Mouse (Mus musculus) CH12.LX (cell line): ENCODE results near the gene Nup205. TPM values are rescaled to one million over a fixed set of nuclear protein-coding genes. Genes with fewer than 3 reads are reported as not detected.
A peak's percentile ranks its signal among the peaks of the same experiment; 100 is the strongest.

Source experiments
- DNase-seq: peaks from one replicate; pipeline ENCODE4 v3.0.0-alpha.2; 2013; ENCODE audit errors: extremely low read depth
- H3K27ac ChIP-seq: 2 replicates; pipeline ENCODE4 v1.5.1; 2012; ENCODE audit warnings: low read depth, mild to moderate bottlenecking, control low read depth, moderate library complexity; ENCODE audit not compliant: insufficient read depth
- H3K27me3 ChIP-seq: replicated peaks from 2 replicates; pipeline ENCODE3; 2012; ENCODE audit warnings: inconsistent platforms
- H3K36me3 ChIP-seq, 2 experiments: replicated peaks in 1 of 2; 2 replicates each; pipeline versions ENCODE3 to v1.6.1; 2012; ENCODE audit warnings: inconsistent platforms in 1 of 2, low read length in 1 of 2, mild to moderate bottlenecking in 1 of 2, mixed read lengths in 1 of 2, moderate library complexity in 1 of 2; ENCODE audit not compliant: control insufficient read depth in 1 of 2, insufficient read depth in 1 of 2
- H3K4me1 ChIP-seq, 2 experiments: 2 replicates each; pipeline ENCODE4 v1.6.1; 2012; ENCODE audit warnings: inconsistent platforms in 1 of 2, moderate library complexity in 1 of 2; ENCODE audit not compliant: insufficient read depth in 2 of 2, control insufficient read depth in 1 of 2
- H3K4me2 ChIP-seq: 2 replicates; pipeline ENCODE4 v1.6.1; 2012; ENCODE audit warnings: low read depth, mild to moderate bottlenecking, control low read depth; ENCODE audit not compliant: poor library complexity, insufficient read depth, severe bottlenecking
- H3K4me3 ChIP-seq, 3 experiments: fragments of 150-350 bp in 1 of 3; sonication (generic) in 1 of 3; replicated peaks in 1 of 3; 2 replicates each; pipeline versions ENCODE3 to v1.5.1; 2011 to 2012; ENCODE audit warnings: low read depth in 2 of 3, low read length in 2 of 3, mild to moderate bottlenecking in 2 of 3, moderate library complexity in 2 of 3, control low read depth in 1 of 3, improper control_type of control experiment in 1 of 3, inconsistent platforms in 1 of 3, mixed read lengths in 1 of 3; ENCODE audit not compliant: poor library complexity in 1 of 3
- H3K79me2 ChIP-seq: replicated peaks from 2 replicates; pipeline ENCODE4 v1.6.1; 2012; ENCODE audit warnings: mild to moderate bottlenecking, moderate library complexity; ENCODE audit not compliant: control insufficient read depth, poor library complexity, insufficient read depth, severe bottlenecking; ENCODE audit errors: extremely low read depth
- H3K9ac ChIP-seq: 2 replicates; pipeline ENCODE4 v1.6.1; 2012; ENCODE audit warnings: low read depth, mild to moderate bottlenecking, control low read depth, moderate library complexity; ENCODE audit not compliant: insufficient read depth
- H3K9me3 ChIP-seq: replicated peaks from 2 replicates; pipeline ENCODE3; 2012; ENCODE audit warnings: low read length, inconsistent platforms, mixed read lengths
- CHD2 ChIP-seq: IDR thresholded peaks from 2 replicates; pipeline ENCODE4 v1.6.1; 2011; ENCODE audit warnings: low read length, improper control_type of control experiment
- CTCF ChIP-seq, 2 experiments: IDR thresholded peaks in 1 of 2; conservative IDR thresholded peaks in 1 of 2; 2 replicates each; pipeline ENCODE4 v1.5.1; 2011 to 2012; ENCODE audit warnings: low read depth in 2 of 2, low read length in 2 of 2, improper control_type of control experiment in 1 of 2, inconsistent platforms in 1 of 2, mild to moderate bottlenecking in 1 of 2, moderate library complexity in 1 of 2
- E2F4 ChIP-seq: IDR thresholded peaks from 2 replicates; pipeline ENCODE4 v1.6.1; 2011; ENCODE audit warnings: low read depth, low read length, improper control_type of control experiment; ENCODE audit not compliant: insufficient replicate concordance
- ETS1 ChIP-seq: conservative IDR thresholded peaks from 2 replicates; pipeline ENCODE4 v1.6.1; 2012; ENCODE audit warnings: low read depth, mild to moderate bottlenecking, inconsistent platforms, low read length, improper control_type of control experiment, moderate library complexity
- GABPA ChIP-seq: IDR thresholded peaks from 2 replicates; pipeline ENCODE4 v1.6.1; 2012; ENCODE audit warnings: low read depth, low read length, improper control_type of control experiment, inconsistent platforms; ENCODE audit not compliant: insufficient replicate concordance
- MAFK ChIP-seq: IDR thresholded peaks from 2 replicates; pipeline ENCODE4 v1.6.1; 2011; ENCODE audit warnings: low read length, improper control_type of control experiment; ENCODE audit not compliant: insufficient replicate concordance
- MEF2A ChIP-seq: IDR thresholded peaks from 2 replicates; pipeline ENCODE4 v1.6.1; 2014; ENCODE audit warnings: low read depth, mild to moderate bottlenecking, inconsistent platforms, low read length, improper control_type of control experiment, borderline replicate concordance
- MXI1 ChIP-seq: IDR thresholded peaks from 2 replicates; pipeline ENCODE4 v1.6.1; 2011; ENCODE audit warnings: mild to moderate bottlenecking, low read depth, low read length, improper control_type of control experiment
- MYC ChIP-seq: IDR thresholded peaks from 2 replicates; pipeline ENCODE4 v1.6.1; 2011; ENCODE audit warnings: low read depth, mild to moderate bottlenecking, improper control_type of control experiment, low read length
- NELFE ChIP-seq: IDR thresholded peaks from 2 replicates; pipeline ENCODE4 v1.6.1; 2011; ENCODE audit warnings: low read depth, low read length, improper control_type of control experiment
- NRF1 ChIP-seq: IDR thresholded peaks from 2 replicates; pipeline ENCODE4 v1.6.1; 2014; ENCODE audit warnings: low read depth, mild to moderate bottlenecking, inconsistent platforms, low read length, improper control_type of control experiment, moderate library complexity
- PAX5 ChIP-seq: IDR thresholded peaks from 2 replicates; pipeline ENCODE4 v1.6.1; 2012; ENCODE audit warnings: low read length, inconsistent platforms, mixed read lengths
- POLR2AphosphoS2 ChIP-seq: IDR thresholded peaks from 2 replicates; pipeline ENCODE4 v1.6.1; 2011; ENCODE audit warnings: low read depth, low read length, improper control_type of control experiment
- RAD21 ChIP-seq: IDR thresholded peaks from 2 replicates; pipeline ENCODE4 v1.6.1; 2011; ENCODE audit warnings: low read depth, mild to moderate bottlenecking, low read length, improper control_type of control experiment, moderate library complexity
- RCOR1 ChIP-seq: conservative IDR thresholded peaks from 2 replicates; pipeline ENCODE4 v1.6.1; 2012; ENCODE audit warnings: low read depth, mild to moderate bottlenecking, inconsistent platforms, low read length, improper control_type of control experiment
- SMC3 ChIP-seq: IDR thresholded peaks from 2 replicates; pipeline ENCODE4 v1.6.1; 2011; ENCODE audit warnings: low read depth, low read length, improper control_type of control experiment
- TBP ChIP-seq: conservative IDR thresholded peaks from 2 replicates; pipeline ENCODE4 v1.6.1; 2011; ENCODE audit warnings: low read depth, low read length, improper control_type of control experiment
- TCF12 ChIP-seq: IDR thresholded peaks from 2 replicates; pipeline ENCODE4 v1.6.1; 2014; ENCODE audit warnings: low read depth, mild to moderate bottlenecking, inconsistent platforms, low read length, improper control_type of control experiment
- UBTF ChIP-seq: IDR thresholded peaks from 2 replicates; pipeline ENCODE4 v1.6.1; 2012; ENCODE audit warnings: low read depth, mild to moderate bottlenecking, inconsistent platforms, low read length, improper control_type of control experiment, moderate library complexity
- USF1 ChIP-seq: IDR thresholded peaks from 2 replicates; pipeline ENCODE4 v1.6.1; 2014; ENCODE audit warnings: low read depth, mild to moderate bottlenecking, inconsistent platforms, low read length, improper control_type of control experiment
- USF2 ChIP-seq: conservative IDR thresholded peaks from 2 replicates; pipeline ENCODE4 v1.6.1; 2011; ENCODE audit warnings: low read depth, low read length, improper control_type of control experiment
- ZC3H11A ChIP-seq: IDR thresholded peaks from 2 replicates; pipeline ENCODE4 v1.6.1; 2012; ENCODE audit warnings: low read depth, mild to moderate bottlenecking, inconsistent platforms, low read length, improper control_type of control experiment
- ZKSCAN1 ChIP-seq: IDR thresholded peaks from 2 replicates; pipeline ENCODE4 v1.6.1; 2012; ENCODE audit warnings: low read depth, inconsistent platforms, low read length, improper control_type of control experiment, borderline replicate concordance
- ZMIZ1 ChIP-seq: IDR thresholded peaks from 2 replicates; pipeline ENCODE4 v1.6.1; 2012; ENCODE audit warnings: low read depth, mild to moderate bottlenecking, inconsistent platforms, low read length, improper control_type of control experiment
- dilution Hi-C: fragments of 300-500 bp; cut with MboI; formaldehyde crosslinking; loops from 2 replicates; pipeline ENCODE4 v1.14.3; 2020; ENCODE audit warnings: low sequenced_read_pairs; ENCODE audit not compliant: extremely low pct_unique_long_range_greater_than_20kb, extremely low pct_ligation_motif_present
- in situ Hi-C: fragments of 300-500 bp; cut with MboI; formaldehyde crosslinking; loops from 3 replicates; pipeline ENCODE4 v1.14.3; 2019; ENCODE audit warnings: low sequenced_read_pairs, low pct_ligation_motif_present, low pct_unique_long_range_greater_than_20kb, mixed read lengths
- polyA plus RNA-seq: library from polyadenylated mRNA; unstranded; fragments of >175 nt; gene quantifications from 2 replicates; pipeline ENCODE4 v1.2.1, GENCODE M21; 2012; ENCODE audit warnings: low read depth; ENCODE audit not compliant: insufficient read length
- total RNA-seq, 2 experiments: library from RNA; depleted of rRNA; stranded (reverse); fragments of 300-350 nt in 1 of 2; fragments of >200 nt in 1 of 2; gene quantifications; 2 replicates each; pipeline ENCODE4 v1.2.3; 2012 to 2014

Gene Nup205
- total and polyA plus RNA-seq, 3 experiments = 82.0 to 121 (median 108) TPM

DNA sequence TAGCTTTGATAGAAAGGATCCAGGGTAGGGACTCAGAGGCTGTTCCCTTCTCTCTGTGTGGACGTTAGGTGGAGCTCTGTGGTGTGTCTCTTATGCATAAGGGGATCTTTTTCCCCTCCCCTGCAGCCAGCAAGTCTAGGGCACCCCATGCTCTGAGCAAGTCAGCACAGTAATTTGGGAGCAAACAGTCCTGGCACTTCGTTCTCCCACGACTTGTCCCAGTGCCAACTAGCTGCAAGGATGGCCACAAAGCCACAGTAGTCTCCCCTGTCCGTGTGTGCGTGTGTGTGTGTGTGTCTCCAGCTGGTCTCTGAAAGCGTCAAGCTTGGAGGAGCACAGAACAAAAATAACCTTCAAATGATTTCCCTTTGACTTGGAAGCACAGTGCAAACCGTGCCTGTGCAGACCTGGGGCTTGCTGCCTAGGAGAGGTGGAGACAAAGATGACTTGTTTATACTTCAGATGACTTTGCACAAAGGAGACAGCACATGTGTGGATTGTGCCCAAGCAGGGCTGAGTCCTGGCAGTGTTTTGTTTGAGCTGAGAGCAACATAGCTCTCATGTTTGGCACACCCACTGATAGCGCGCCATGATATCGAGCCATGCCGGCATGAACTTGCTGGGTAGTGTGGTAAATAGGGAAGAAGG is 111.0 kb downstream of the Nup205 start (continued):
- no peak for TF ChIP-seq USF2
- peak; percentile 4 for TF ChIP-seq RAD21
- no peak for TF ChIP-seq ETS1
- TF ChIP-seq NRF1 = no peak
- no peak for TF ChIP-seq TCF12
- no peak for TF ChIP-seq ZC3H11A
- TF ChIP-seq MYC = no peak
- no peak for TF ChIP-seq GABPA
- TF ChIP-seq CTCF (conservative IDR thresholded peaks at IDR 0.05 in 1 of 2, IDR thresholded peaks at IDR 0.05 in 1 of 2; ENCODE audit: low read depth in 2 of 2, low read length in 2 of 2) = peak in 1 of 2 experiments; percentile 32; a peak in 2 of 4 replicates

DNA sequence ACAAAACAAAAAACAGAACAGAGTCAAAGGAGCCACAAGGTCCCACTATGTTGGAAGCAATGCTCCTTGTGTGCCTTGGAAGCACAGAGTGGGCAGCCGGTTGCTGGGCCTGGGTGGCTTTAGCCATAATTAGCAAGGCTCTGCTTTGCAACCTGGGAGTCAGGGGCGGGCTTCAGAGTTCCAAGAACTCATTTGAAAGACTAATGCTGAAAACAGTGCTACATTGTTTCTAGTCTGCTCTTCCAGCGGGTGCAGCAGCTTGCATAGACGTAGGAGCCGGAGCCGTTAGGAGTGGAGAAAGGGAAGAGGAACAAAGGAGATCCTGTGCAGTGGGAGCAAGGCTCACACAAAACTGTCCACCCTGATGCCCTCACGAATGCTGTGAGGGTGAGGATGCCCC is 111.7 kb downstream of the Nup205 start:
- no peak overlapping the region for H3K4me3 ChIP-seq
- H3K79me2 ChIP-seq = no peaks in the 10 kb centered on the region
- H3K27me3 ChIP-seq = no peaks in the 10 kb centered on the region
- no peak overlapping the region for H3K4me2 ChIP-seq
- no peak overlapping the region for H3K9ac ChIP-seq
- peaks cover 8 to 19% of the 10 kb centered on the region in 2 experiments; a peak in 3 of 4 replicates for H3K4me1 ChIP-seq
- no peak overlapping the region for H3K27ac ChIP-seq
- H3K36me3 ChIP-seq = no peaks in the 10 kb centered on the region
- no peak for TF ChIP-seq CTCF (conservative IDR thresholded peaks at IDR 0.05 in 1 of 2, IDR thresholded peaks at IDR 0.05 in 1 of 2; ENCODE audit: low read depth in 2 of 2, low read length in 2 of 2)
- TF ChIP-seq UBTF = no peak
- TF ChIP-seq NELFE = no peak
- no peak for TF ChIP-seq TCF12
- TF ChIP-seq ZMIZ1 = no peak
- no peak for TF ChIP-seq SMC3
- TF ChIP-seq TBP = no peak
- no peak for TF ChIP-seq POLR2AphosphoS2
- TF ChIP-seq ZC3H11A = no peak
- TF ChIP-seq USF1 = no peak
- TF ChIP-seq ZKSCAN1 = no peak
- no peak for TF ChIP-seq MAFK
- no peak for TF ChIP-seq CHD2
- no peak for TF ChIP-seq RCOR1
- TF ChIP-seq MEF2A = no peak
- no peak for TF ChIP-seq E2F4
- TF ChIP-seq MXI1 = no peak
- no peak for TF ChIP-seq PAX5
- no peak for TF ChIP-seq RAD21
- H3K9me3 ChIP-seq = peaks cover 2% of the 10 kb centered on the region
- dilution Hi-C loops (no loop called here), in situ Hi-C loops (no loop called here)
- no peak for DNase-seq
